Mouse (Mus musculus): ENCODE data around the gene Ss18l2.

DNA sequence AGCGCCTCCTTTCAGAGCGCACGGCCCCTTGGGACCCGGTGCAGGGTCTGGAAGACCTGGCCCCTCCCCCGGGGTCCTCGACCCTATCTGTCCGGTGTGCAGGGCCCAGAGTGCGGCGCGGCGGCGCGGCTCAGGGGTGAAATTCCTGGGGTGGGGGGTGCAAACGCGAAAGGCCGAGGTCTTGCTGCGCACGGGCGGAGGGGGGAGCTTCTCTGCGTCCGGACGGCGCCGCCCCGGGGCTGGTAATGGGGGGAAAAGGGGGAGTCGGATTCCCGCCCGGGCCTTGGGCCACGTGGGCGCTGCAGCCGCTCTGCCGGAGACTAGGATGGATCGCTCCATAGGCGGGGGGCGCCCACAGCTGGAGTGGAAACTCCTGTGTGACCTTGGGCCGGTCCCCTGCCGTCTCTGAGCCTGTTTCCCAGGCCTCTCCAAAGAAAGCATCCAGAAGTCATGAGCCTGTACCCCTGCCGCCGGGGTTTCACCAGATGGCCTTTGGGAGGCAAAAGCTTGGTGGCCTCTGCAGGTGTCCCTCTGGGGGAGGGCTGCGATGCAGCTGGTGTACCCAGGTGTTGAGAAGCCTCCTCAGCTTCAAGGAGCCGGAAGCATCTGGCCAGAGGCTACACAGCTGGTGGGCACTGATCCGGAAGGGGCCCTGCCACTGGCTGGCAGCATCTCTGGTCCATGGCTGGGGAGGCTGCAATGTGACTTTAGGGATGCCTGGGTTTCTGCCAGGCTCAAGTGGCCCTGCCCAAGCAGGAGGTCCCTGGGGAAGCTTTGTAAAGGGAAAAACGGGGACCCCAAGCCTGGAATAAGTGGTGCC is 50.4 kb downstream of the Ss18l2 start:
- no peak for TF ChIP-seq TAL1 (IDR thresholded peaks at IDR 0.05; ENCODE audit: low read length)
- no peak for TF ChIP-seq GATA1 (IDR thresholded peaks at IDR 0.05; ENCODE audit: low read length)
